Mouse (Mus musculus) lung, embryonic 16.5 days (tissue): ENCODE data around the gene Dmxl2. TPM values are rescaled to one million over a fixed set of nuclear protein-coding genes. Genes with fewer than 3 reads are reported as not detected.

ENCODE experiments used
- polyA plus RNA-seq: library from polyadenylated mRNA; unstranded; fragments of >200 nt; fragmentation: Nextera tagmentation; extraction: Ambion mirVana; gene quantifications from 2 replicates; pipeline ENCODE4 v1.2.1, GENCODE M21; 2015

The Dmxl2 gene
- polyA plus RNA-seq, 1 experiment from 2014 or later, result 2.2 TPM

Other genes starting within 250 kb of the Dmxl2 start
- gene Cyp19a1, start 233.5 kb downstream of the Dmxl2 start, polyA plus RNA-seq, result not detected in 2 replicates
- gene Gldn, start 215.1 kb downstream of the Dmxl2 start, polyA plus RNA-seq, result not detected in 2 replicates
- not detected in 2 replicates for gene Sh2d7, start 37.4 kb upstream of the Dmxl2 start, polyA plus RNA-seq
- 9.7 and 10.2 TPM in 2 replicates for gene Cib2, start 58.6 kb upstream of the Dmxl2 start, polyA plus RNA-seq
- 96.5 and 100 TPM in 2 replicates for gene Idh3a, start 84.7 kb upstream of the Dmxl2 start, polyA plus RNA-seq
- gene Acsbg1, start 160.2 kb upstream of the Dmxl2 start, polyA plus RNA-seq, result 0.43 and 0.67 TPM in 2 replicates
- 7.0 and 9.5 TPM in 2 replicates for gene Dnaja4, start 197.2 kb upstream of the Dmxl2 start, polyA plus RNA-seq
- gene Wdr61, start 232.9 kb upstream of the Dmxl2 start, polyA plus RNA-seq, result 139 and 146 TPM in 2 replicates